Mouse (Mus musculus) c-Kit-positive CD71-negative TER-119-negative erythroid progenitor cells, embryonic 14.5 days (primary cell): Measurements from ENCODE around the gene Slc17a5.

Experiments used
- DNase-seq: peaks from one replicate; pipeline ENCODE4 v3.0.0-alpha.2; 2013; ENCODE audit warnings: low read depth

Slc17a5 gene

GRCm38 (mm10) chr9:78587914-78588313 lies at the start of gene Slc17a5:
Gene Slc17a5, minus strand, starts transcription at chr9:78588041.
- DNase-seq: peak; percentile 95

- DNase-seq: no peak
Observed at GRCm38 (mm10) chr9:78633976-78634375, 46.1 kb upstream of the Slc17a5 start.

- no peak for DNase-seq
Observed at GRCm38 (mm10) chr9:78631755-78632434, 44.1 kb upstream of the Slc17a5 start.

- DNase-seq: no peak
Observed at GRCm38 (mm10) chr9:78629991-78630390, 42.1 kb upstream of the Slc17a5 start.

GRCm38 (mm10) chr9:78623301-78623747 lies 35.5 kb upstream of the Slc17a5 start:
- no peak for DNase-seq

GRCm38 (mm10) chr9:78619285-78619684 lies 31.4 kb upstream of the Slc17a5 start:
- no peak for DNase-seq

DNA sequence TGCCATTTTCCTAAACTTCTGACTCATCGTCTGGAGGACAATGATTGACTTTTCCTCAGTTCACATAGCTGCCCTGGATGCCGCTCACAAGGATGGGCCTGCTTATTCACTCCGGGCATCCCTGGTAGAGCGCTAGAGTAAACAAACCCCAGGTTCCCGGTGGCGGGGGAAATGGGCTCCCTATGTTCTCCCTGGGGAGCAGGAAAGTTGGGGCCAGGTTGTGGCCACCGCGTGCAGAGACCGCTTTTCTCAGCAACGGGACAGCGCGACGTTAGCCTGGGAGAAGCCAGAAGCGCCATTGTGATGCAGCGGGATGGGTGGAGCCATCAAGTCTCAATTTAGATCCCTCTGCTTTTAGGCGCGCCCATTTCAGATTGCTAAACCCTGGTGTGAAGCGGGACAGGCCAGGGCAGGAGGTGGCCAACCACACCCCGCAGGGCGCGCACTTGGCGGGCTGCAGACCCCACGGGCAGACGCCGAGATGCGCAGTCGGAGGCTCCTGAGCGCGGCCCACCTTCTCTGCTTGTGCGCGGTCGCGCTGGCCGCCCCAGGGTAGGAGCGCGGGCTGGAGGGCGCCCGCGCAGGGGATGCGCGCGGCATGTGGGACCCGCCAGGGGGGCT lies 27.7 kb upstream of the Slc17a5 start, which contains the start of gene Cd109:
Gene Cd109 (plus strand): TSS at position 146 of the 621 bp plus-strand sequence.
- no peak for DNase-seq

- no peak for DNase-seq
Observed at GRCm38 (mm10) chr9:78614201-78614600, 26.4 kb upstream of the Slc17a5 start.

DNA sequence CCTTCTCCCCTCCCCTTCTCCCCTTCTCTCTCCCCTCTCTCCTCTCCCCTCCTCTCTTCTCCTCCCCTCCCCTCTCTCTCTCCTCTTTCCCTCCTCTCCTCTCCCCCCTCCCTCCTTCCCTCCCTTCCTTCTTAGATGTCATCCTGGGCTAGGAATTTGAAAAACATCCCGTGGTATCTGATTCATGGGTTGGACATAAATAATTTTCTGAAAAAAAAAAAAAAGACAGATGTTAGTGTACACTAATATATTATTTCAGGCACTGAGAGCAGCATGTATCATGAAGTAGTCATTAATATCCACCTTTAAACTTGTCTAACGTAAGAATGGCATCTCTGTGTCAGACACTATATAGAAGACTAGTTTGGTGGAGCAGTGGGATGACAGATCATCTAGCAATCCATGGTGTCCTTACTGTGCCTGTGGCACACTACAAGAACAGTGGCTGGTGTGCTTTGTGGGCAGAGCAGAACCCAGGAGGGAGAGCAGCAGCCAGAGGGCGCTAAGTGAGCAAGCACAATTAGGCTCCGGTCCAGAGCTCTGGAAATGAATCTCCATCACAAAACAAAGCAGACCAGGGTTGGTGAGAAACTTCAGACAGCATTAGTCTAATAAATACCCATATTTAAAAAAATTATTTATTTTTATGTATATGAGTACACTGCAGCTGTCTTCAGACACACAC lies 13.3 kb upstream of the Slc17a5 start:
- no peak for DNase-seq

DNA sequence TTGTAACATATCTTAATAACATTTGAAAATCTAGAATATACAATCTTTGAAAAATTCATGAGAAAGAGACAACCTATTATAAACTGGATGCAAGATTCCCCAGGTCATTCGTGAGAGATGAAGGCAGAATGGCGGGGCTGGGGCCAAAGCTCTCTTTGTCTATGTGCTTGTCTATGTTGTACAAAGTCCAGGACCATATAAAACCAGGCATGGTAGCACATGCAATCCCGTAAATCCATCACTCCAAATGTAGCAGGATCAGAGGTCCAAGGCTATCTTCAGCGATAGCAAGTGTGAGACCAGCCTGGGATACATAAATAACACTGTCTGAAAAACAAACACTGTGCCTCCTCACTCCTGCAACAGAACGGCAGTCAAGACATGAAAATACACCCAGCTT lies 12.1 kb upstream of the Slc17a5 start:
- no peak for DNase-seq

- peak; percentile 26 for DNase-seq
Observed at GRCm38 (mm10) chr9:78596834-78597233, 9.0 kb upstream of the Slc17a5 start.

DNA sequence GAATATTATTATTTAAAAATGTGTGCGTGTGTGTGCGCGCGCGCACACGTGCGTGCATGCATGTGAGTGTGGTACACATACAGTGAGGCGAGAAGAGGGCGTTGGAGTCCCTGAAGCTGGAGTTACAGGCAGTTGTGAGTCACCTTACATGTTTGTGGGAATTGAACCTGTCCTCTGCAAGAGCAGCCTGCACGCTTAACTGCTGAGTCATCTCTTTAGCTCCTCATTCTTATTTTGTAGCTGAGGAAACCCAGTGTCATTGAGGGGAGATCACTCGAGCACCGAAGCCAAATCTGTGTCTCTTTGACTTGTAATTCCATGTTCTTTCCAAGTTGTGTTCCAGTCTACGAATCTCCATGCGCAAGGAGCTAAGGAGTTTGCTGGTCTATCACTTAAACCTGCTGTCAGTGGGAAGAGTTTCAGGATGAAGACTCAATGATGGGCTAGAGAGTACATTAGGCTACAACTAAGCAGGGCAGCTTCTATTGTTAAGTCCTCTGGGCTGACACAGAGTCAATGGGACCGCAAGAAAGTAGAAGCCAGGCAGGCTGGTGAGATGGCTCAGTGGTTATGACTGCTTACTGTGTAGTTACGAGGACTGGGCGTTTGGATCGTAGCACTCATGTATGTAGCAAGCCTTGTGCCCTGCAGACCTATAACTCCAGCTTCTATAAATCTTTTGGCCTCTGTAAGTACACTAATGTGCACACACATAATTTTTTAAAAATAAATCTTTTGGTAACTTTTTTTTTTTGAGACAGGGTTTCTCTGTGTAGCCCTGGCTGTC lies 8.1 kb upstream of the Slc17a5 start:
- DNase-seq: no peak

GRCm38 (mm10) chr9:78595257-78595656 lies 7.4 kb upstream of the Slc17a5 start:
- no peak for DNase-seq

- no peak for DNase-seq
Observed at GRCm38 (mm10) chr9:78590471-78590870, 2.6 kb upstream of the Slc17a5 start.

DNA sequence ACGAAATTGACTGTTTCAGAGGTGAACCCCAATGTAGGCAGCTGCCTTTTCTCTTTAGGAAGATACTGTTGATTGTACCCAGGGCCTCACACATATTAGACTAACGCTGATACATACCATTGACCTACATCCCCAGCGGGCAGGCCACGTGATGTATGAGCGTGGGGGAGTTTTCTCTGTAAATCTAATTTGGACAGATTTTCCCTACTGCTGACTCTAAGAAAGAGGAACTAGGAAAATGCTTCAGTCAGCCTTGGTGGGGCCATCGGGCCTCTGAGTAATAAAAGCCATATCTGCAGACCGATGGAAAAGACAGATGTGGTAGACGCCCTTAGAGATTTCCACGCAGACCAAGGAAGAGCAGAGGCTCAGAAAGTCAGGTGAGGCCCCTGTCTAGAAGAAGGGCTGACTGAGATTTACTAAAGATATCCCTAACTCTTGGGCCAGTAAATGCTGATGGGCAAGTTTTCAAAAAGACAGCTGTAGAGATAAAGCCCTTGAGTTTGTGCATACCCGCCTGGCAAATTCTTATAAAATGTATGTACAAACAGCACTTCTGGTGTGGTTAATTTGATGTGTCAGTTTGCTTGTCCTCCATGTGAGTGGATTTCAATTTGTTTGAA lies 681 bp upstream of the Slc17a5 start:
- DNase-seq: peak; percentile 44

- peak; percentile 20 for DNase-seq
Observed at GRCm38 (mm10) chr9:78587218-78587883, 490 bp downstream of the Slc17a5 start.

DNA sequence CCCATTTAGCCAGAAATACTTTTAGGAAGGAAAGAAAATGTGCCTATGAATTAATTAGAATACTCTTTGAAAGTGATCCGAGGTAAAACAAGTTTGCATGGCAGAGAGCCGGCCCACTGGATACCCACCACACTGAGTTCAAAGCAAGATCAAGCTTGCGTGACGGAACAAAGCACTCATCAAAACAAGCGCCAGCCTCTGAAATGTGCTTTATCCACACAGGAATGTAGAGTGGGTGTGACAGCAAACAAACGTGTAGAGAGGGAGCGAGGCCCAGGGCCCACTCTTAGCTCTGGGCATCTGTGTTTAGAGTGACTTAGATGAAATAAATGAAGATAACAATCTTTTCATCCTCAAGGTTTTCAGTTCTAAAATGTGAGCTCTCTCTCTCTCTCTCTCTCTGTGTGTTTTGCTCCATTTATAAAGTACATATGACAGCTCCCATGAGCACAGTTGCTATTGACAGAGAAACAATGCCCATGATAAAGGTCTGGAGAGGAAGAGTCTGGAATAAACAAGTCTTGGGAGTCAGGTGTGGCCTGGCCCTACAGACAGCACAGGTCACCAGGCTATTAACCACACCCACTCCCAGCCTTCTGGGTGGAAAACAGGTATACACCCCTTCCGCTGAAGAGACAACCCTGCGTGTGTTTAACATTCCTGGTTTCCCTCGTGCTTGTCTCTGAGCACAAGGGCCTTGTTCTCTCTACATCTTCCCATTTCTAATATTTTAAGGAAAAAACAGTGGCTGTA lies 8.0 kb downstream of the Slc17a5 start:
- DNase-seq: no peak

- no peak for DNase-seq
Observed at GRCm38 (mm10) chr9:78578824-78579223, 9.0 kb downstream of the Slc17a5 start.

GRCm38 (mm10) chr9:78576466-78576865 lies 11.4 kb downstream of the Slc17a5 start:
- DNase-seq: no peak

DNA sequence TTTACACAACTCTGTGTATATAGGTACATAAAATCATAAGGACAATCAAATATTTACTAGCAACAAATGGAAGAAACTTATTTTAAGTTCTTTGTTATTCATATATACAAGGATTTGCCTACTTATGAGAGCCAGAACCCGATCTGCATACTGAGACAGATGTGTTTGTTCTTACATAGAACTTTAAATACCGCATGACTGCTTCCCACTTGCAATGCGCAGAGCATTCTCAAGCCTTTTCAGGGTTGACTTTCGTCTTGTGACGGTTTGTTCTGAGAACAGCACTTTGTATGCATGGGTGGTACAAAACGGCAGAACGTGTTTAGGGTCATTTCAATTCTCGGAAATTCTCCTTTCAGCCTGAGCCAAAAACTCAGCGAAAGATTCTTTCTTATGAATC lies 17.9 kb downstream of the Slc17a5 start:
- no peak for DNase-seq

DNA sequence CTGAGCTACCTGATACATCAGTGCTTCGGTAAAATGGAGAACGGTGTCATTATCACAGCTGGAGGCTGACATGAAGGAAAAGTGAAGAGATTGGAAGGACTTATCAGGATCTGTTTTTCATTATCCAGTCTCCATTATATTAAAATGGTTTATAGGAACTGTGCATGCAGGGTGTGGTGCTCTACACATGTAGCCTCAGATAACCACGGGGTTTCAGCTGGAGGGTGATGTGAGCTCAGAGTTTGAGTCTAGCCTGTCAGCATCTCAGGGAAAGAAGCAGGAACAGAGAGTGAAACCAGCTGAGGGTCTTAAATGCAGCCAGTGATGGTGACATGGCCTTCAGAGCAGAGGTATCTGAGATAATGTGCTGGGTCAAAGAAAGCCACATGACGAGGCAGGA lies 28.4 kb downstream of the Slc17a5 start:
- no peak for DNase-seq
